Mouse (Mus musculus) liver, adult 2 months (tissue): ENCODE data around the gene Timp3. TPM values are rescaled to one million over a fixed set of nuclear protein-coding genes. Genes with fewer than 3 reads are reported as not detected.

ENCODE experiments used
- DNase-seq: peaks from one replicate; pipeline ENCODE4 v3.0.0-alpha.2; 2011; ENCODE audit warnings: low read depth, low spot score; ENCODE audit errors: extremely low read depth
- H3K27ac ChIP-seq: fragments of 200-500 bp; replicated peaks from 2 replicates; pipeline ENCODE4 v1.5.1; 2012; ENCODE audit warnings: low read depth, mild to moderate bottlenecking, control low read depth, inconsistent platforms, low read length; ENCODE audit not compliant: insufficient read depth
- H3K27me3 ChIP-seq: fragments of 200-500 bp; 2 replicates; pipeline ENCODE4 v1.6.1; 2012; ENCODE audit warnings: mild to moderate bottlenecking, moderate library complexity, low read length, inconsistent platforms; ENCODE audit not compliant: control insufficient read depth, insufficient read depth
- H3K36me3 ChIP-seq: fragments of 200-500 bp; 2 replicates; pipeline ENCODE4 v1.6.1; 2012; ENCODE audit warnings: low read length, inconsistent platforms; ENCODE audit not compliant: control insufficient read depth, insufficient read depth
- H3K4me1 ChIP-seq: fragments of 200-500 bp; 2 replicates; pipeline ENCODE4 v1.6.1; 2011; ENCODE audit warnings: low read length; ENCODE audit not compliant: control insufficient read depth, insufficient read depth
- H3K4me3 ChIP-seq: fragments of 200-500 bp; 2 replicates; pipeline ENCODE4 v1.5.1; 2011; ENCODE audit warnings: low read depth, mild to moderate bottlenecking, control low read depth, low read length, moderate library complexity; ENCODE audit not compliant: insufficient read depth
- H3K79me2 ChIP-seq: fragments of 200-500 bp; 2 replicates; pipeline ENCODE4 v1.6.1; 2012; ENCODE audit warnings: inconsistent platforms, mild to moderate bottlenecking, low read length, moderate library complexity; ENCODE audit not compliant: control insufficient read depth, insufficient read depth
- H3K9ac ChIP-seq: fragments of 200-500 bp; 2 replicates; pipeline ENCODE4 v1.6.1; 2012; ENCODE audit warnings: low read depth, mild to moderate bottlenecking, control low read depth, inconsistent platforms, low read length
- CTCF ChIP-seq: fragments of 200-500 bp; IDR thresholded peaks from 2 replicates; pipeline ENCODE4 v1.5.1; 2011; ENCODE audit warnings: low read depth, low read length, control low read depth
- POLR2A ChIP-seq: fragments of 200-500 bp; IDR thresholded peaks from 2 replicates; pipeline ENCODE4 v1.6.1; 2011; ENCODE audit warnings: low read length, control low read depth; ENCODE audit not compliant: insufficient read depth; ENCODE audit errors: extremely low read depth
- WGBS: fragments of 180-500 bp; shearing (Covaris S2); methylation state at CpG from one replicate; pipeline ENCODE4 v1.1.7; 2018; 5-methylcytosine and 5-hydroxymethylcytosine counted together
- polyA plus RNA-seq: library from polyadenylated mRNA; depleted of rRNA; stranded (reverse); fragments of >200 nt; gene quantifications from 2 replicates; pipeline ENCODE4 v1.2.3, GENCODE M21; 2012
- total RNA-seq: library from RNA; depleted of rRNA; stranded (reverse); fragments of >200 nt; gene quantifications from 2 replicates; pipeline ENCODE4 v1.2.3, GENCODE M21; 2014

Timp3 gene
- total and polyA plus RNA-seq, 2 experiments: 5.2 to 12.8 TPM

DNA sequence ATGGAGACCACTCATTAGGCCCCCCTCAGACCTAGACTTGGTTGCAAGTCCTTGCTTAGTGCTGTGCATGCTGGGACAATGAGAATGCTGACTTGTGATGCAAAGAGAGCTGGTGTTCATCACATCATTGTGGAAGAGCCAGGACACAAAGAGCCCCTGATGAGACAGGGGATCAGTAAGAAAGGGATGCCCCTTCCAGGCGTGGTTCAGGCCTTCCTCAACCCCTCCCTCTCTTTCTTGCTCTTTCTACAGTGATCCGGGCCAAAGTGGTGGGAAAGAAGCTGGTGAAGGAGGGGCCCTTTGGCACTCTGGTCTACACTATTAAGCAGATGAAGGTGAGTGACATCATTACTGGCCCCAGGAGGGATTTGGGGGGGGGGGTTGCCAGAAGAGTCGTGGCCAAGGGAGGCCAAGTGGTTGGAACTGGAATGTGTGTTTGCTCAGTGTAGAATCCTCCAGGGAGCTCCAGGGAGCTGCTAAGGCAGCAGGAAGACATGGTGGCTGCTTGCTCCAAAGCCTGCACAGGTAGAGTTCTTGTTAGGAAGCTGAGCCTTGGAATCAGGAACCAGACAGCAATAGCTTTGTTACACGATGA lies 38.0 kb downstream of the Timp3 start:
- Histone ChIP-seq H3K27ac (no peak overlapping the region), H3K36me3 (no peaks in the 10 kb centered on the region), H3K4me1 (peaks cover 16% of the 10 kb centered on the region), H3K9ac (no peak overlapping the region), H3K79me2 (no peaks in the 10 kb centered on the region), H3K4me3 (no peak overlapping the region), H3K27me3 (no peaks in the 10 kb centered on the region)
- no peak for DNase-seq
- WGBS: 86% methylated on average over 4 of the region's 4 CpGs
- TF ChIP-seq POLR2A (no peak), CTCF (no peak)

DNA sequence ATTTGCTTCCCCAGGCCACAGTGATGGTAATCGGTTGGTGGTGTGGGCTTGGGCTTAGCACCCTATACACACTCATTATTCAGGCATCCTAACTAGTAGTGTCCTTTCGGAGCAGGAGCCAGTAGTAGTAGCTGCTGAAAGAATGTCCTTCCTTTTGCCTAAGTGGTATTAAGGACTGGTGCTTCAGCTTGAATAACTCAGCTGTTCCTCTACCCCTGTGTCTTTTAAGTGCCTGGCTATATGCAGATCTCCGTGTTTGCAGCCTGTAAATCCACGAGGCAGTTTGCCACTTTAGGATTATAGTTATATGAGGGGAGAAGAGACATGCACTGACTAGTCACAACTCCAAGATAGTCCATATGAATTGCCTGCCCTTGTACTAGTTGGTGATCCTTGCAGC lies 38.9 kb downstream of the Timp3 start:
- Histone ChIP-seq H3K27me3 (no peaks in the 10 kb centered on the region), H3K36me3 (no peaks in the 10 kb centered on the region), H3K4me3 (no peak overlapping the region), H3K4me1 (peaks cover 16% of the 10 kb centered on the region), H3K79me2 (no peaks in the 10 kb centered on the region), H3K27ac (peak overlapping the region; percentile 1), H3K9ac (no peak overlapping the region)
- no peak for DNase-seq
- no peak for TF ChIP-seq POLR2A
- TF ChIP-seq CTCF: no peak
- 88% methylated on average over 4 of the region's 4 CpGs for WGBS

DNA sequence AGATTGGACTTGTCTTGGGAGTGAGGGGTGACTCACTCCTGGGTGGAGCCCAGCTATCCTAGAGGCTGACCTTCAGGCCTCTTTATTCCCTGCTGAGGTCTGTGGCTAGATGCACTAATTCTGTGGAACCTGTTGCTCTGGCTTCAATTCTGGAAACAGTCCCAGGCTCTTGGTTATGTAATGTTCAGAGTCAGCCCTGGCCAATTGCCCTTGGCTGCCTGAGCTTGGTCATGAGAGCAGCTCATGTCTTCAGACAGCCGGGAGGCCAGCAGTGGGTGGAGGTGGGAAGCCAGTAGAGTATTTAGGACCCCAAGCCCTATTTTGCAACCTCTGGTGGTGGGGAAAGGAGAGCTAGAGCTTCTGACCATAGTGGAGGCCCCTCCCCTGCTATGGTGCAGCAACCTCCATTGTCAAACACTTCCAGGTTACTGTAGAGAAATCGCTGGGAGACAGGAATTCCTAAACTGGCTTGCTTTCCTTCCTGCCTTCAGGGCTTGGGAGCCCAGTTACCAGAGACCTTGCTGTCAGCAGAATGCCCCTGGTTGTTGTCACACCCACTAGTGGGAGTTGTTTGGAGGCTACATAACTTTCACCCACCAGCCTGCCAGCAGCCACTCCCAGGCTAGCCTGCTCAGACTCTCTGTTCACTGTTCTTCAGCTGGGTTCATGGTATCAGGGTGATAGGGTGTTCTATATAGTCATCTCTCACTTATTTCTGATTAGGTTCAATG lies 39.6 kb downstream of the Timp3 start:
- Histone ChIP-seq H3K4me3 (no peak overlapping the region), H3K4me1 (peaks cover 16% of the 10 kb centered on the region), H3K27me3 (no peaks in the 10 kb centered on the region), H3K36me3 (no peaks in the 10 kb centered on the region), H3K9ac (peak overlapping the region; percentile 20; the same call in 1 of the 2 replicates), H3K27ac (peak overlapping the region; percentile 79), H3K79me2 (no peaks in the 10 kb centered on the region)
- TF ChIP-seq POLR2A (no peak), CTCF (no peak)
- 14% methylated on average over 2 of the region's 2 CpGs for WGBS
- DNase-seq: peak; percentile 88

DNA sequence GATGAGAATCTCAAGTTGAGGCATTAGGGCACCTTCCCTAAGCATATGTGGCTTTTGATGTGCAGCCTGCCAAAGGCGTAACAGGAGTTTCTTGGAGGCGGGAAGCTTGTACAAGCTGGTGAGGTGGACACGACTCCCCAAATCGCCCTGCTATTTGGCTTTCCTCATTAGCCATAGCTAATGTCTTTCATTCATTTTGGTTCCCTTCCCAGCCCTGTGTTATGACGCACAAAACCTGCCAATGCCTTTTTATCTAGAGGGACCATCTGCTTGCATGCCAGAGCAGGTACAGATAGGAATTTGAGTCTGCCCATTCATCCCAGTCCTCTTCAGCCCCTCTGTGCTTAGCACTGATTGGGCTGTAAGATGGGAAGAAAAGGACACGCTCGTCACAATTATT lies 40.2 kb downstream of the Timp3 start:
- peak overlapping the region; percentile 79 for H3K27ac ChIP-seq
- no peaks in the 10 kb centered on the region for H3K79me2 ChIP-seq
- H3K9ac ChIP-seq: no peak overlapping the region
- peaks cover 16% of the 10 kb centered on the region for H3K4me1 ChIP-seq
- H3K36me3 ChIP-seq: no peaks in the 10 kb centered on the region
- H3K4me3 ChIP-seq: no peak overlapping the region
- WGBS: 91% methylated on average over 7 of the region's 7 CpGs
- DNase-seq: no peak
- no peaks in the 10 kb centered on the region for H3K27me3 ChIP-seq
- TF ChIP-seq CTCF (no peak), POLR2A (no peak)

DNA sequence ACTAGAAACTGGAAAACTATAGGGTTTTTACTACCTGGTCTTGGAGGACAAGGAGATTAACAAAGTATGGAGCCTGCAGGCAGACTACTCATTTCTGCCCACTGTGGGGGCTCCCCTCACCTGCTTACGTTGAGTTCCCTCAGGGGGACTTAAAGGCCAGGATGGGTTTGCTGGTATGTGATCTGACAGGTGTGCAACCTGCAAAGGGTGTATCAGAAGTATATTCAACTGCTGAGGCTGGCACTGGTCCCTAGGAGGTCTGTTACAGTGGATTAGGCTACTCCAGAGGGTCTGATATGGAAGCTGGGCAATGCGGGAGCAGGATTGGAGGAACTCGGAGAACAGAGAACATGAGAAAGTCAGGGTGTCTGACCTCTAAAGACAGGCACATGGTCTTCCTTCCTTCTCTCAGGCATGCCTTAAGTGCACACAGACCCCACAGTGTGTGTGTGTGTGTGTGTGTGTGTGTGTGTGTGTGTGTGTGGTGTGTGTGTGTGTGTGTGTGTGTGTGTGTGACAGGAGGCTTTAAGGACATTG lies 40.9 kb downstream of the Timp3 start:
- Histone ChIP-seq H3K4me1 (peaks cover 16% of the 10 kb centered on the region), H3K27ac (peak overlapping the region; percentile 50), H3K27me3 (no peaks in the 10 kb centered on the region), H3K79me2 (no peaks in the 10 kb centered on the region), H3K9ac (no peak overlapping the region), H3K36me3 (no peaks in the 10 kb centered on the region), H3K4me3 (no peak overlapping the region)
- DNase-seq: no peak
- WGBS: 87% methylated on average over 3 of the region's 3 CpGs
- TF ChIP-seq POLR2A (no peak), CTCF (no peak)

DNA sequence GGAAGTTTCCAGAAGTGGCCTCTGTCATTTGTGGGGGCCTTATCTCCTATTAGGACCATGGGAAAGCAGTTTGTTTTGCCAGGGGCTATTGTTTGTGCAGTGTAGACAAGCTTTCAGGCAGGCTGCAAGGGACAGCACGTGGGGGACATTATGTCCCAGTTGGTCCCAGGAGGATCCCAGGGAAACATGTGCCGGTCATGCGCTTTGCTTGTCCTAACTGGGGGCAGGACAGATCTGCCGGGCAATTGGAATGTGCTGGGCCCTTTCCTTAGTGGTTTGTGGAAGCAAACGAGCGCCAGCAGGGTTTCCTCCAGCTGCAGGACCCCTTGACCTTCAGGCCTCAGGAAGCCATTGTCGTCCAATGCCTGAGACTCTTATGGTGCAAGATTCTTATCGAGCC lies 41.4 kb downstream of the Timp3 start:
- Histone ChIP-seq H3K27me3 (no peaks in the 10 kb centered on the region), H3K79me2 (no peaks in the 10 kb centered on the region), H3K4me3 (no peak overlapping the region), H3K4me1 (peaks cover 16% of the 10 kb centered on the region), H3K9ac (no peak overlapping the region), H3K27ac (no peak overlapping the region), H3K36me3 (no peaks in the 10 kb centered on the region)
- peak; percentile 12 for DNase-seq
- WGBS: 72% methylated on average over 8 of the region's 8 CpGs
- TF ChIP-seq CTCF: no peak
- no peak for TF ChIP-seq POLR2A
